Mouse (Mus musculus) lung, postnatal 0 days (tissue): ENCODE measurements around the gene Tmx2. TPM values are rescaled to one million over a fixed set of nuclear protein-coding genes. Genes with fewer than 3 reads are reported as not detected.

Source experiments
- ATAC-seq: fragments of 200-750 bp; cut with Nextera tagmentation; 2 replicates; pipeline ENCODE4 v1.8.0; 2017; ENCODE audit warnings: moderate library complexity
- DNase-seq: peaks from one replicate; pipeline ENCODE4 v3.0.0-alpha.2; 2016; ENCODE audit warnings: low spot score
- H3K27ac ChIP-seq: fragments of 300-500 bp; sonication (generic); 2 replicates; pipeline ENCODE4 v1.5.1; 2014; ENCODE audit warnings: antibody characterized with exemption, mild to moderate bottlenecking, low read length, mixed read lengths
- H3K27me3 ChIP-seq: fragments of 300-500 bp; sonication (generic); replicated peaks from 2 replicates; pipeline ENCODE4 v1.6.1; 2014; ENCODE audit warnings: low read length, mixed read lengths; ENCODE audit not compliant: insufficient read depth
- H3K36me3 ChIP-seq: fragments of 300-500 bp; sonication (generic); 2 replicates; pipeline ENCODE4 v1.6.1; 2014; ENCODE audit warnings: low read length, mixed read lengths; ENCODE audit not compliant: insufficient read depth
- H3K4me1 ChIP-seq: fragments of 300-500 bp; sonication (generic); 2 replicates; pipeline ENCODE4 v1.6.1; 2014; ENCODE audit warnings: antibody characterized with exemption, low read depth, low read length, mixed read lengths; ENCODE audit not compliant: insufficient read depth
- H3K4me2 ChIP-seq: fragments of 300-500 bp; sonication (generic); replicated peaks from 2 replicates; pipeline ENCODE4 v1.6.1; 2014; ENCODE audit warnings: low read depth, mild to moderate bottlenecking, low read length, moderate library complexity, mixed read lengths
- H3K4me3 ChIP-seq: fragments of 300-500 bp; sonication (generic); 2 replicates; pipeline ENCODE4 v1.5.1; 2014; ENCODE audit warnings: low read depth, low read length
- H3K9ac ChIP-seq: fragments of 300-500 bp; sonication (generic); replicated peaks from 2 replicates; pipeline ENCODE4 v1.6.1; 2014; ENCODE audit warnings: low read depth, mild to moderate bottlenecking
- H3K9me3 ChIP-seq: fragments of 300-500 bp; sonication (generic); 2 replicates; pipeline ENCODE4 v1.6.1; 2016; ENCODE audit warnings: low read length, mixed read lengths
- CTCF ChIP-seq: IDR thresholded peaks from 2 replicates; pipeline ENCODE4 v1.5.1; 2016; ENCODE audit warnings: antibody characterized with exemption, mild to moderate bottlenecking
- EP300 ChIP-seq: IDR thresholded peaks from 2 replicates; pipeline ENCODE4 v1.6.1; 2016; ENCODE audit warnings: antibody characterized with exemption, mild to moderate bottlenecking, control low read depth
- WGBS: fragments of 180-500 bp; shearing (Covaris S2); extraction: QIAGEN DNeasy Blood & Tissue Kit; methylation state at CpG from one replicate; pipeline ENCODE4 v1.1.7; 2014; 5-methylcytosine and 5-hydroxymethylcytosine counted together
- polyA plus RNA-seq: library from polyadenylated mRNA; unstranded; fragments of >200 nt; fragmentation: Nextera tagmentation; extraction: Ambion mirVana; gene quantifications from 2 replicates; pipeline ENCODE4 v1.2.1, GENCODE M21; 2015

Gene Tmx2
- polyA plus RNA-seq, 1 experiment from 2014 or later: 52.8 TPM

GRCm38 (mm10) chr2:84721182-84721581 is 42.2 kb upstream of the Tmx2 start:
- TF ChIP-seq EP300 (no peak), CTCF (no peak)
- H3K9me3 ChIP-seq: no peaks in the 10 kb centered on the region
- WGBS: 74% methylated on average over 3 of the region's 3 CpGs
- no peak overlapping the region for H3K27ac ChIP-seq
- no peak for DNase-seq
- H3K4me2 ChIP-seq: no peak overlapping the region
- H3K9ac ChIP-seq: no peak overlapping the region
- peaks cover under 1% of the 10 kb centered on the region; the same call in 1 of the 2 replicates for H3K4me1 ChIP-seq
- no peak overlapping the region for H3K4me3 ChIP-seq
- no peak for ATAC-seq
- no peaks in the 10 kb centered on the region for H3K27me3 ChIP-seq
- peaks cover 10% of the 10 kb centered on the region; the same call in 1 of the 2 replicates for H3K36me3 ChIP-seq

- DNase-seq (no peak), ATAC-seq (no peak)
- no peaks in the 10 kb centered on the region for H3K9me3 ChIP-seq
- TF ChIP-seq EP300: no peak
- no peak for TF ChIP-seq CTCF
- H3K36me3 ChIP-seq: peaks cover 10% of the 10 kb centered on the region; the same call in 1 of the 2 replicates
- no peaks in the 10 kb centered on the region for H3K27me3 ChIP-seq
- H3K4me1 ChIP-seq: no peaks in the 10 kb centered on the region; the same call in 1 of the 2 replicates
- H3K9ac ChIP-seq: no peak overlapping the region
- H3K27ac ChIP-seq: no peak overlapping the region
- no peak overlapping the region for H3K4me2 ChIP-seq
- H3K4me3 ChIP-seq: no peak overlapping the region
- WGBS: 89% methylated on average over 2 of the region's 2 CpGs
Observed at GRCm38 (mm10) chr2:84720718-84721117, 41.8 kb upstream of the Tmx2 start.

- H3K4me3 ChIP-seq: no peak overlapping the region
- 93% methylated on average over 4 of the region's 4 CpGs for WGBS
- H3K9ac ChIP-seq: no peak overlapping the region
- H3K9me3 ChIP-seq: no peaks in the 10 kb centered on the region
- H3K4me1 ChIP-seq: no peaks in the 10 kb centered on the region; the same call in 1 of the 2 replicates
- H3K36me3 ChIP-seq: no peaks in the 10 kb centered on the region
- ATAC-seq (no peak), DNase-seq (no peak)
- no peak overlapping the region for H3K4me2 ChIP-seq
- H3K27me3 ChIP-seq: no peaks in the 10 kb centered on the region
- no peak overlapping the region for H3K27ac ChIP-seq
- no peak for TF ChIP-seq CTCF
- TF ChIP-seq EP300: no peak
Observed at GRCm38 (mm10) chr2:84717357-84717756, 38.4 kb upstream of the Tmx2 start.

- no peak for TF ChIP-seq CTCF
- no peak for TF ChIP-seq EP300
- Histone ChIP-seq H3K4me2 (peak overlapping the region; percentile 84), H3K27ac (peak overlapping the region; percentile 97), H3K4me1 (no peaks in the 10 kb centered on the region; the same call in 1 of the 2 replicates), H3K4me3 (peak overlapping the region; percentile 92), H3K9me3 (no peaks in the 10 kb centered on the region), H3K27me3 (no peaks in the 10 kb centered on the region), H3K9ac (peak overlapping the region; percentile 70; the same call in 1 of the 2 replicates), H3K36me3 (no peaks in the 10 kb centered on the region)
- 21% methylated on average over 9 of the region's 9 CpGs for WGBS
- DNase-seq (no peak), ATAC-seq (no peak)
Observed at GRCm38 (mm10) chr2:84716423-84717355, 37.7 kb upstream of the Tmx2 start.

- WGBS: under 1% methylated on average over 33 of the region's 33 CpGs
- TF ChIP-seq CTCF: no peak
- TF ChIP-seq EP300: peak; percentile 69
- Histone ChIP-seq H3K4me3 (peak overlapping the region; percentile 92), H3K9ac (peak overlapping the region; percentile 70), H3K27me3 (no peaks in the 10 kb centered on the region), H3K27ac (peak overlapping the region; percentile 97), H3K9me3 (no peaks in the 10 kb centered on the region), H3K36me3 (no peaks in the 10 kb centered on the region), H3K4me1 (no peaks in the 10 kb centered on the region; the same call in 1 of the 2 replicates), H3K4me2 (peak overlapping the region; percentile 84)
- DNase-seq (peak; percentile 99), ATAC-seq (peak; percentile 93)
Observed at GRCm38 (mm10) chr2:84715562-84716361, 36.8 kb upstream of the Tmx2 start.
